Mouse (Mus musculus) embryonic facial prominence, embryonic 12.5 days (tissue): ENCODE data around the gene Itpr3. TPM values are rescaled to one million over a fixed set of nuclear protein-coding genes. Genes with fewer than 3 reads are reported as not detected.

Source experiments
- ATAC-seq: fragments of 200-750 bp; cut with Nextera tagmentation; 2 replicates; pipeline ENCODE4 v1.8.0; 2017; ENCODE audit not compliant: insufficient number of reproducible peaks, insufficient read depth, low FRiP score, low TSS enrichment
- H3K27ac ChIP-seq: fragments of 300-500 bp; sonication (generic); 2 replicates; pipeline ENCODE4 v1.5.1; 2016; ENCODE audit warnings: mild to moderate bottlenecking
- H3K27me3 ChIP-seq: fragments of 300-500 bp; sonication (generic); 2 replicates; pipeline ENCODE4 v1.6.1; 2016; ENCODE audit warnings: mild to moderate bottlenecking, moderate library complexity
- H3K36me3 ChIP-seq: fragments of 300-500 bp; sonication (generic); 2 replicates; pipeline ENCODE4 v1.6.1; 2016; ENCODE audit warnings: mild to moderate bottlenecking
- H3K4me1 ChIP-seq: fragments of 300-500 bp; sonication (generic); 2 replicates; pipeline ENCODE4 v1.6.1; 2016
- H3K4me2 ChIP-seq: fragments of 300-500 bp; sonication (generic); replicated peaks from 2 replicates; pipeline ENCODE4 v1.6.1; 2016; ENCODE audit warnings: mild to moderate bottlenecking, moderate library complexity
- H3K4me3 ChIP-seq: fragments of 300-500 bp; sonication (generic); 2 replicates; pipeline ENCODE4 v1.5.1; 2016; ENCODE audit warnings: mild to moderate bottlenecking
- H3K9ac ChIP-seq: fragments of 300-500 bp; sonication (generic); 2 replicates; pipeline ENCODE4 v1.6.1; 2016; ENCODE audit warnings: mild to moderate bottlenecking, moderate library complexity
- H3K9me3 ChIP-seq: fragments of 300-500 bp; sonication (generic); 2 replicates; pipeline ENCODE4 v1.6.1; 2016; ENCODE audit warnings: mild to moderate bottlenecking, moderate library complexity
- WGBS: fragments of 180-500 bp; shearing (Covaris S2); methylation state at CpG from one replicate; pipeline ENCODE4 v1.1.7; 2016; 5-methylcytosine and 5-hydroxymethylcytosine counted together
- polyA plus RNA-seq: library from polyadenylated mRNA; unstranded; fragments of >200 nt; fragmentation: Nextera tagmentation; extraction: Ambion mirVana; gene quantifications from 2 replicates; pipeline ENCODE4 v1.2.1, GENCODE M21; 2016

Gene Itpr3
- polyA plus RNA-seq, 1 experiment from 2014 or later: 3.2 TPM

DNA sequence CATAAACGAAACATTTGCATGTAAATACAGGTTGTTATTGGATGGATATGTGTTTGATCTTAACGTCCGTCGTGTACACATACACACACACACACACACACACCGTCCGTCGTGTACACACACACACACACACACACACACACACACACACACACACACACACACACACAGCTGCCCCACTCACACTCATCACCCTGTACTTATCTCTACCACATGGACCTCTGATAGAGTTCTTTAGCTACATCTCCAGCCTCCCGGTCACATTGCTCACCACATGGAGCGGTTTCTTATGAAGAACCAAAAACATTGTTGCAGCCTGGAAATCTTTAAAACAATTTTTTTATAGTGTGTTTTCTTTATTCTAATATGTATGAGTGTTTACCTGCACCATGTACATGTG lies 77.1 kb downstream of the Itpr3 start:
- peak overlapping the region; percentile 30; the same call in 1 of the 2 replicates for H3K9ac ChIP-seq
- no peaks in the 10 kb centered on the region for H3K9me3 ChIP-seq
- H3K36me3 ChIP-seq: peaks cover 6% of the 10 kb centered on the region; the same call in 1 of the 2 replicates
- H3K4me1 ChIP-seq: peaks cover 36% of the 10 kb centered on the region
- no peak overlapping the region; the same call in 1 of the 2 replicates for H3K27ac ChIP-seq
- 37% methylated on average over 6 of the region's 9 CpGs for WGBS
- H3K4me2 ChIP-seq: peak overlapping the region; percentile 56
- no peaks in the 10 kb centered on the region for H3K27me3 ChIP-seq
- ATAC-seq: peak; percentile 4; the same call in 1 of the 2 replicates
- H3K4me3 ChIP-seq: peak overlapping the region; percentile 65

DNA sequence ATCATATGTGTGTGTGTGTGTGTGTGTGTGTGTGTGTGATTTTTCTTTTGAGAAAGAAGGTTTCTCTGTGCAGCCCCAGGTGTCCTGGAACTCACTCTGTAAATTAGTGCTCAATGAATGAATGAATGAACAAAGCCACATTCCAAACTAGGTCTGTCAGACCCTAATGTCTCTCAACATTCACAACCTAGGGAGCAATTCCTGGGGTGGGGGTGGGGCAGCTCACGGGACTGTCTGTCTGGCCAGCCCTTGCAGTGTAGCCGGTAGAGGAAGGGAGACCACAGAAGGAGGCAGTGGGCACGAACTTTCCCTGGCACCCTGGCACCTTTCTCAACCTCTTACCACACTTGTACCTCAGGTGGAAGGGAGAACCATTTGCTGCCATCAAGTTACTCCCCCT lies 77.6 kb downstream of the Itpr3 start:
- Histone ChIP-seq H3K4me1 (peaks cover 32% of the 10 kb centered on the region), H3K27me3 (no peaks in the 10 kb centered on the region), H3K4me2 (no peak overlapping the region), H3K36me3 (peaks cover 3% of the 10 kb centered on the region; the same call in 1 of the 2 replicates), H3K4me3 (no peak overlapping the region), H3K27ac (no peak overlapping the region), H3K9ac (no peak overlapping the region), H3K9me3 (no peaks in the 10 kb centered on the region)
- ATAC-seq: no peak
- WGBS: 26% methylated on average over 3 of the region's 3 CpGs

DNA sequence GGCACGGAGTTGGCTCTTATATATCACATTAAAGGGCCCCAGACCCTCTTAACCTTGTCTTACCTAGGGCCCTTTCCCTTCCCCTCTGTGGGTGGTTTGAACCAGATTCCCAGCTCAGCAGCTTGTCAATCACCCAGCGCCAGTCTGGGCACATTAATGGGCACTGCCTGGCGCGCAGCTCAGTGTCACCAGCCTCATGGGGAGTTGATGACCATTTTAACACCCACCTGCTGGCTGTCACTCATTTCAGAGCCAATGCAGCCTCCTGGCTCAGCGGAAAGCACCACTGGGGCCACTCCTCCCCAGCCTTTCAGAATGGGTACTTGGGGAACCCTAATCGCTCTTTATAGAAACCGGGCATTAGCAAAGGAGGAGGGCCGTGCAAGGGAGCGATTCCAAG lies 81.3 kb downstream of the Itpr3 start:
- 74% methylated on average over 9 of the region's 9 CpGs for WGBS
- Histone ChIP-seq H3K27ac (no peak overlapping the region), H3K4me1 (peaks cover 8% of the 10 kb centered on the region)

DNA sequence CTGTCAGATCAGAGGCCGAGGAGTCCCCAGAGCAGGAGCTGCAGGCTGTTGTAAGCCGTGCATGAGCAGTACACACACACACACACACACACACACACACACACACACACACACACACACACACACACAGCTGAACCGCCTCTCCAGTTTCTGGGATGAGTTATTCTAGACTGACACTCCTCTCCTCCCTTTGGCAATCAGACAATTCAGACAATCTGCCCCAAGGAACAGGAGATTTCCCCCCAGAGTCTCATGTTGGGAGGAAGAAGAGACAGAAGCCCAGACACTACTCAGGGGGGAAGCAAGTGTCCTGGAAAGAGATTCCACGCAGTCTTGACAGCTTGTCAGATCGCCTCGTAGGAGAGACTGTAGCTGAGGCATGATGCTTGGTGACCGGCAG lies 82.2 kb downstream of the Itpr3 start:
- H3K4me1 ChIP-seq: peaks cover 7% of the 10 kb centered on the region
- no peak overlapping the region for H3K4me2 ChIP-seq
- H3K27ac ChIP-seq: no peak overlapping the region
- 52% methylated on average over 7 of the region's 7 CpGs for WGBS
- no peak overlapping the region for H3K9ac ChIP-seq
- ATAC-seq: no peak
- no peak overlapping the region for H3K4me3 ChIP-seq
- H3K36me3 ChIP-seq: no peaks in the 10 kb centered on the region
- H3K9me3 ChIP-seq: no peaks in the 10 kb centered on the region
- no peaks in the 10 kb centered on the region for H3K27me3 ChIP-seq

More for the DNA sequence above, 81.3 kb downstream of the Itpr3 start:
- Histone ChIP-seq H3K4me2 (no peak overlapping the region), H3K4me3 (no peak overlapping the region), H3K36me3 (no peaks in the 10 kb centered on the region), H3K27me3 (no peaks in the 10 kb centered on the region), H3K9ac (no peak overlapping the region), H3K9me3 (no peaks in the 10 kb centered on the region)
- no peak for ATAC-seq

DNA sequence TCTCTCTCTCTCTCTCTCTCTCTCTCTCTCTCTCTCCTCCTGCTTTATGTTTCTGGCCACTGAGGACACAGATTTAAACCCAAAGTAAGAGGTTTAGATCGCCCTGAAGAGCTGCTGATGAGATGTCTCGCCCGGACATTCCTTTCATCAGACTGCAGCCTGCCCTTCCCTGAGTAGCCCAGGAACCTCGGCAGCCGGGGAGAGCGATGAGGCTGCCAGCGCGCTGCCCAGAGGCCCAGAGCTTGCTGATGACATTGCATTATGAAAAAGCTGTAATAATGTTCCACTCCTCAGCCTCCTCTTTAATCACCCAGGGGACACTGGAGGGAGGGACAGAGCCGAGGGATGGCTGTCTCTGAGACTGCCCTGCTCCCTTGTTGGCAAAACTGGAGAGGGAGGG lies 83.2 kb downstream of the Itpr3 start:
- Histone ChIP-seq H3K27me3 (no peaks in the 10 kb centered on the region), H3K36me3 (no peaks in the 10 kb centered on the region), H3K9ac (no peak overlapping the region), H3K27ac (no peak overlapping the region), H3K4me3 (no peak overlapping the region), H3K9me3 (no peaks in the 10 kb centered on the region), H3K4me1 (peaks cover 7% of the 10 kb centered on the region), H3K4me2 (no peak overlapping the region)
- no peak for ATAC-seq
- 55% methylated on average over 9 of the region's 9 CpGs for WGBS

DNA sequence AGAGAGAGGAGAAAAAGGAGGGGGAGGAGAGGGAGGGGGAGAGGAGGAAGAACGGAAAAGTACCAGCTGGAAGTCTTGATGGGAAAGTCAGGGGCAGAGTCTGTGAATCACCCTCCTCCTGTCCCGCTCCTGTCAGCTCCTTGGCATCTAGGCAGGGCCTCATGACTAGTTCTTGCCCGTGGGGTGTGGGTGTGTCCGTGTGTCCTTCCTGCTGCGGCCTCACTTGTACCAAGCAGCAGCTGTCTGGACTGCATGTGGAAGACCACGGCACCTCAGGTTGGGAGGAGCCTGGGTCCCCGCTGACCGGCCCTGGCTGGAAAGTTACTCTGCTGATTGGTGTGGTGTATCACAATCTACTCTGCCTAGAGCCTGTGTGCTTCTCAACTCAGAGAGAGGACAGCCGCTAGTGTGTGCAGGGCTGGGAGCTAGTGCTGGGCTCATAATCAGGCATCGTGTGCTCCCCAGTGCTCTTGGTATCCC lies 84.9 kb downstream of the Itpr3 start:
- no peak overlapping the region for H3K27ac ChIP-seq
- peaks cover 19% of the 10 kb centered on the region for H3K4me1 ChIP-seq
- no peak overlapping the region for H3K4me2 ChIP-seq

DNA sequence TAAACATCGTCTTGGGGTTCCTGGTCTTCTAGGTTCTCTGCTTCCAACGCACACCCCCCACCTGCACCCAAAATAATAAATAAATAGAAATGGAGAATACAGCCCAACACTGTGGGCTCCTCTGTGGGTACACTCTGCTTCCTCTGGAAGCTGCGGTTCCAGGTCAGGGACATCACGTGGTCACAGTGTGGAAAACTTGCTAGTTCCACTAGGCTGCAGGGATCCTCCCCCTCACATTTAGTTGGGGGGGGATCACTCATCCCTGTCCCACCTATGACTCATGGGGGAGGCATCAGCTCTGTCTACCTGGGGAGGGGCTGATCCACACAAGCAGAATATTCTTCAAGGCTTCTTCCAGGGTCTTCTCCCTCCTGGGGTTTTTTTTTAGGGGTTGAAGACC lies 87.0 kb downstream of the Itpr3 start:
- Histone ChIP-seq H3K27me3 (no peaks in the 10 kb centered on the region), H3K4me3 (no peak overlapping the region), H3K9me3 (no peaks in the 10 kb centered on the region), H3K4me2 (no peak overlapping the region), H3K9ac (no peak overlapping the region), H3K27ac (no peak overlapping the region), H3K36me3 (no peaks in the 10 kb centered on the region), H3K4me1 (peaks cover 30% of the 10 kb centered on the region)
- WGBS: 76% methylated on average over 4 of the region's 4 CpGs
- no peak for ATAC-seq

More for the DNA sequence above, 84.9 kb downstream of the Itpr3 start:
- ATAC-seq: peak; percentile 47; the same call in 1 of the 2 replicates
- no peak overlapping the region for H3K4me3 ChIP-seq
- H3K9ac ChIP-seq: no peak overlapping the region
- no peaks in the 10 kb centered on the region for H3K9me3 ChIP-seq
- no peaks in the 10 kb centered on the region for H3K36me3 ChIP-seq
- 38% methylated on average over 10 of the region's 10 CpGs for WGBS
- no peaks in the 10 kb centered on the region for H3K27me3 ChIP-seq

DNA sequence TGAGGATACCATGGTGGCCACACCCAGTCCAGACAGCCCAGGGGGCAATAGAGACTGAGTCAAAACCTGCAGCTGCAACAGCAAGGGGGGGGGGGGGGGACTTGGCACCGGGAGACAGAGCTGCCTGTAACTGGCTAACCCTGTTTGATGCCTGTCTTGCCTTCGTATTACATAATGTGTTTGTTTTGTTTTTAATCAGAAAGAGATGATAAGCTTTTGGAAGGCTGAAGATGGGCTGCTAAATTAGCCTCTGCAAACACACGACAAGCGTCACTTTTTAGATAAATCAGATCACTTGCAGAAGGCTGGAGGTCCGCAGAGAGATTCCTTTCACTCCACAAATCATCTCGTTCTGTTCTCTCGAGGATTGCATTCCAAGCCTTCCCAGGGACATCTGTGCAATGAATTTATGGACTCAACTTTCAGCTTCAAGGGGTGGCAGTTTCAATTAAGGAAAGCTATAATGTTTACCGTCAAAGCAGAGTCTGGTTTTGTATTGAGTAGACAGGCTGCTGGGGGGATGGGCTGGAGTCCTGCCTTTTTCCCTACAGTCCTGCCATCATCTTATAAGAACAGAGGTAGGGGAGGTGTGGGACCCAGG lies 89.3 kb downstream of the Itpr3 start:
- peak overlapping the region; percentile 57; the same call in 1 of the 2 replicates for H3K27ac ChIP-seq
- H3K4me2 ChIP-seq: 0 out of 2 replicates have a peak overlapping the region, but pooled peaks have one; percentile 9
- ATAC-seq: no peak

DNA sequence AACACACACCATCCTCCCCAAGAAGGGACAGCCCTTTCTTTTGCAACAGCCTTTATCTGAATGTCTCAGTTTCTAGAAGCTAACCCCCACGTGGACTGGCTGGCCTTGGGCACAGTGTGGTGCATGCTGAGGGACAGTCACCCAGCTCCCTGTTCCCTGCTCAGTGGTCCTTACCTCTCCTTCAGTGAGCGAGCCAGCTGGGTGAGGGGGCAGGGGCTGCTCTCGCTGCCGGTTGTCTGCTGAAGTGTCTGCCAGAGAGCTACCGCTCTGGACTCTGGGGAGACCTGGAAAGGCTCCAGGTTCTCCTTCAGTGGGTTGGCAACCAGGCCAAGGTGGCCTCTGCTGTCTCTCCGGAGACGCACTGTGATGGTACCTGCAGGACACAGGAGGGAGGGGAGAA lies 93.8 kb downstream of the Itpr3 start:
- ATAC-seq: no peak
- no peaks in the 10 kb centered on the region for H3K36me3 ChIP-seq
- no peak overlapping the region for H3K9ac ChIP-seq
- H3K27ac ChIP-seq: no peak overlapping the region
- H3K4me1 ChIP-seq: peaks cover 46% of the 10 kb centered on the region
- no peak overlapping the region for H3K4me2 ChIP-seq
- H3K27me3 ChIP-seq: no peaks in the 10 kb centered on the region
- no peaks in the 10 kb centered on the region for H3K9me3 ChIP-seq
- WGBS: 69% methylated on average over 7 of the region's 7 CpGs
- no peak overlapping the region for H3K4me3 ChIP-seq

More for the DNA sequence above, 89.3 kb downstream of the Itpr3 start:
- H3K36me3 ChIP-seq: no peaks in the 10 kb centered on the region
- no peak overlapping the region for H3K9ac ChIP-seq
- no peaks in the 10 kb centered on the region for H3K9me3 ChIP-seq
- 15% methylated on average over 8 of the region's 8 CpGs for WGBS
- peaks cover 35% of the 10 kb centered on the region for H3K4me1 ChIP-seq
- no peak overlapping the region for H3K4me3 ChIP-seq
- H3K27me3 ChIP-seq: no peaks in the 10 kb centered on the region

DNA sequence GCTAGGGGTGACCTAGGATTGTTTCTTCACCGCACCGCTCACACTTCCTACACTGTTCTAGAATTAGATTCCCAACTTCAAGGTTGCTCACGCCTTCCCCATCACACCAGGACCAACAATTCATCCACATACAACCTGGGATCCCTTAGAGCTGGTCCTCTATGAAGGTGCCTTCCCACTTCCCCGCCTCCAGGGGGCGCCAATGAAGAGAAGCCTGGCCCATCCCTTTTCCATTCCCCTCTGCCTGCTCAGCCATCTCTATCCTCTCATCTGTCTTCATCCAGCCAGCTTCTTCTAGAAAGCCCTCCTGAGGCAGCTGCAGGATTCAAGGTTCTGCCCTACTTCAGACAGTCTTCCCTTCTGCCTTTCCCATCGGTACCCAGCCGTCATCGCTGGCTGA lies 94.3 kb downstream of the Itpr3 start:
- 68% methylated on average over 8 of the region's 8 CpGs for WGBS
- H3K9me3 ChIP-seq: no peaks in the 10 kb centered on the region

DNA sequence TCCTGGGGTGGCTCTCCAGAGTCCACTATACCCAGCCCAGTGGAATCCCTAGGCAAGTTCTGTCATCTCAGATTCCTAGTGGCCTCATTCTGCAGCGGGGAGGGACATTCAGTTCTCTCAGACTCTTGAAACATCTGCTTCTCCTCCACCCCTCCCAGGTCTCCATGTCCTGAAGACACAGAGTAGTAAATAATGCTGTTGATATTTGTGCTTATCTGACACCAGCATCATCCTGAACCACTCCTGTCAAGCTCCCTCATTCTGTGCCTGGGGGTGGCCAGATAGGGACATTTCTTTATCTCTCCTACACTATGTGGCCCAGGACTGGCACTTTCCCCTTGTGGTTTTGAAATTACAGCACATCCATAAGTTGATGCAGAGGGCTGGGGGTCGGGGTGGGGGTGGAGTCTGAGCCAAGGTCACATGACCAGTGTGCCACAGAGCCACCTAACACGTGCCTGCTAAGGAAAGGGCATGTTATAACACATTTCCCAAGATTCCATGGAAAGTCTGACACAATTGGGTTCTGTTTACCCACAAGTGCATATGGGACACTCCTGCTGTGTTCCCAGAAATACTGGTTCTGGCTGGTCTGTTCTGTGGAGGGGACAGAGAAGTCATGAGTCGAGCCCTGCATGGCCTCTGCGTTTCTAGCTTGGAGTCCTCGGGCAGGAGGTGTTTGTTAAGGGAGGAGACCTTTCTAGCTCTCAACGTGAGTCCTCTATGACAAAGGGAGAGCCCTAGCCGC lies 96.0 kb downstream of the Itpr3 start:
- no peaks in the 10 kb centered on the region for H3K36me3 ChIP-seq
- H3K4me1 ChIP-seq: peaks cover 34% of the 10 kb centered on the region
- H3K4me3 ChIP-seq: no peak overlapping the region
- no peak overlapping the region for H3K4me2 ChIP-seq
- H3K27me3 ChIP-seq: no peaks in the 10 kb centered on the region
- ATAC-seq: no peak
- H3K9ac ChIP-seq: no peak overlapping the region
- H3K9me3 ChIP-seq: no peaks in the 10 kb centered on the region
- H3K27ac ChIP-seq: no peak overlapping the region
- WGBS: 59% methylated on average over 8 of the region's 8 CpGs

More for the DNA sequence above, 94.3 kb downstream of the Itpr3 start:
- Histone ChIP-seq H3K4me1 (peaks cover 40% of the 10 kb centered on the region), H3K27ac (no peak overlapping the region), H3K36me3 (no peaks in the 10 kb centered on the region), H3K4me2 (no peak overlapping the region), H3K4me3 (no peak overlapping the region), H3K9ac (no peak overlapping the region), H3K27me3 (no peaks in the 10 kb centered on the region)
- no peak for ATAC-seq

DNA sequence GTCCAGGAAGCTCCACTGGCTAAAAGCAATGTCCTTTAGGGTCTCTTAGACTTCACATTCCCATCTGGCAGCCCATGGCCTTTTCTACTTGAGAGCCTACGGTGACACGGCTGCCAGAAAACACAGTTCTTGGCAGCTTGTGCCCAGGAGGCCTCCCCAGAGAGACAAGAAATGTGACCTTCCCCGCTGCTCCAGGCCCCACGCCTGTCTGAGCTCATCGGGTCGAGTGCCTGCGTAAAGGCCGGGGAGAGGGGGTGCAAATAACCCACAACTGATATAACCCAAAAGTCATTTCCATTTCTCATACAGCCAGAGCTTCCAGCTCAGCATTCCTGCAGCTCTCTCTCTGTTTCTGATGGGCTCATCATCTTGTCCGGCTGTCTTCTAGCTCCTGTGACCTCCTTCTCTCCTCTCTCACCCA lies 96.7 kb downstream of the Itpr3 start:
- Histone ChIP-seq H3K9me3 (no peaks in the 10 kb centered on the region), H3K27me3 (no peaks in the 10 kb centered on the region)
- ATAC-seq: no peak

More for the DNA sequence above, 96.7 kb downstream of the Itpr3 start:
- Histone ChIP-seq H3K4me1 (peaks cover 28% of the 10 kb centered on the region), H3K36me3 (no peaks in the 10 kb centered on the region), H3K4me2 (no peak overlapping the region), H3K27ac (no peak overlapping the region), H3K4me3 (no peak overlapping the region), H3K9ac (no peak overlapping the region)
- 58% methylated on average over 9 of the region's 9 CpGs for WGBS
